Mouse (Mus musculus) hindbrain, embryonic 12.5 days (tissue): ENCODE measurements around the gene Noct. TPM values are rescaled to one million over a fixed set of nuclear protein-coding genes. Genes with fewer than 3 reads are reported as not detected.
"Not testable (repeated sequence)": the region's sequence is repeated elsewhere in the genome, so short reads cannot be mapped to it uniquely, and the experiment has no call there.

Experiments used
- ATAC-seq: fragments of 200-750 bp; cut with Nextera tagmentation; 2 replicates; pipeline ENCODE4 v1.8.0; 2017; ENCODE audit warnings: moderate TSS enrichment; ENCODE audit not compliant: low FRiP score
- H3K27ac ChIP-seq: fragments of 300-500 bp; sonication (generic); 2 replicates; pipeline ENCODE4 v1.5.1; 2016; ENCODE audit warnings: mild to moderate bottlenecking
- H3K27me3 ChIP-seq: fragments of 300-500 bp; sonication (generic); 2 replicates; pipeline ENCODE4 v1.6.1; 2016; ENCODE audit warnings: mild to moderate bottlenecking
- H3K36me3 ChIP-seq: fragments of 300-500 bp; sonication (generic); 2 replicates; pipeline ENCODE4 v1.6.1; 2016; ENCODE audit warnings: mild to moderate bottlenecking
- H3K4me1 ChIP-seq: fragments of 300-500 bp; sonication (generic); 2 replicates; pipeline ENCODE4 v1.6.1; 2016
- H3K4me2 ChIP-seq: fragments of 300-500 bp; sonication (generic); replicated peaks from 2 replicates; pipeline ENCODE4 v1.6.1; 2016; ENCODE audit warnings: mild to moderate bottlenecking
- H3K4me3 ChIP-seq: fragments of 300-500 bp; sonication (generic); 2 replicates; pipeline ENCODE4 v1.5.1; 2016; ENCODE audit warnings: mild to moderate bottlenecking
- H3K9ac ChIP-seq: fragments of 300-500 bp; sonication (generic); 2 replicates; pipeline ENCODE4 v1.6.1; 2016; ENCODE audit warnings: mild to moderate bottlenecking, moderate library complexity
- H3K9me3 ChIP-seq: fragments of 300-500 bp; sonication (generic); replicated peaks from 2 replicates; pipeline ENCODE4 v1.6.1; 2016; ENCODE audit warnings: mild to moderate bottlenecking
- WGBS: fragments of 180-500 bp; shearing (Covaris S2); methylation state at CpG from one replicate; pipeline ENCODE4 v1.1.7; 2016; 5-methylcytosine and 5-hydroxymethylcytosine counted together
- polyA plus RNA-seq: library from polyadenylated mRNA; unstranded; fragments of >200 nt; fragmentation: Nextera tagmentation; extraction: Ambion mirVana; gene quantifications from 2 replicates; pipeline ENCODE4 v1.2.1, GENCODE M21; 2016

The Noct gene
- polyA plus RNA-seq, 1 experiment from 2014 or later: 19.3 TPM

- WGBS: 88% methylated on average over 7 of the region's 7 CpGs
- no peak overlapping the region for H3K27ac ChIP-seq
These were observed 14.5 kb upstream of the Noct start for GRCm38 (mm10) chr3:51209503-51210314.

DNA sequence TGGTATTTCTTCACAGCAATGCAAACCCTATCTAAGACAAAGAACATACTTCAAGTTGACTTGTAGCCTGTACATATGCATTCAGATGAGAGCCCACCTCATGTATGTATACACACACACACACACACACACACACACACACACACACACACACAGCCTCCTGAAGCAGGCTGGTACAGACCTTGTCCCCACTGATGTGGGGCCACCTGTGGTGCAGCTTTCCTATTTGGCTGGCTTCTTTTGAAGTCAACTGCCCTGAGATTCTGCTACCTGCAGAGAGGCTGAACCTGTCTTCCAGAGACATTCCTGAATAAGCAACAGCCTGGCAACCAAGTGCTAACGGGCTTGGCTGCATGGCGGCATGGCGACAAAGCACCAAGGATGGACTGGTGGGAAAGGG is 13.8 kb upstream of the Noct start:
- ATAC-seq: no peak
- Histone ChIP-seq H3K4me3 (no peak overlapping the region), H3K27ac (no peak overlapping the region), H3K27me3 (no peaks in the 10 kb centered on the region), H3K4me2 (no peak overlapping the region), H3K9ac (no peak overlapping the region), H3K9me3 (no peaks in the 10 kb centered on the region), H3K36me3 (no peaks in the 10 kb centered on the region), H3K4me1 (no peaks in the 10 kb centered on the region)
- WGBS: 90% methylated on average over 3 of the region's 3 CpGs

More at GRCm38 (mm10) chr3:51209503-51210314, 14.5 kb upstream of the Noct start:
- Histone ChIP-seq H3K4me1 (no peaks in the 10 kb centered on the region), H3K4me2 (no peak overlapping the region), H3K9ac (no peak overlapping the region), H3K27me3 (no peaks in the 10 kb centered on the region), H3K9me3 (no peaks in the 10 kb centered on the region), H3K4me3 (no peak overlapping the region), H3K36me3 (no peaks in the 10 kb centered on the region)
- no peak for ATAC-seq

GRCm38 (mm10) chr3:51213111-51213510 is 11.1 kb upstream of the Noct start:
- ATAC-seq: no peak
- Histone ChIP-seq H3K27ac (no peak overlapping the region), H3K27me3 (no peaks in the 10 kb centered on the region), H3K4me3 (no peak overlapping the region), H3K9me3 (no peaks in the 10 kb centered on the region), H3K9ac (no peak overlapping the region), H3K4me2 (no peak overlapping the region), H3K36me3 (no peaks in the 10 kb centered on the region), H3K4me1 (no peaks in the 10 kb centered on the region)
- WGBS: 93% methylated on average over 3 of the region's 3 CpGs

DNA sequence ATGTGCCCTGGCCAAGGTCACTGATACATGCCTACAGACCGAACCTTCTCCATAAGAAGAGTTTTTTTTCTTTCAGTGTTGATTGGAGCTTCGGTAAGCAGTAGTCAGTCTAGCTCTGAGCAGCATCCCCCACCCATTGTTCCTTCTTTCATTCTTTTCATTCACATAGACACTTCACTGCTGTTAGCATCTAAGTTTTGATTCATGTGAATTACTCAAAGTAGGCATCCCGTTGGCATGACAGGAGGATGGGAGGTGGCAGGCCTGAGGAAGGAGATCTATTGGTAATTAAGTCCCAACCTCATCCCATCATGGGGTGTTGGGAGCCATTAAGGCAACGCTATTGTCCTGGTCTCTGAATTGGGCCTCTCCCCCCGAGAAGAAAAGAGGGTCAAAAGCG is 8.6 kb upstream of the Noct start:
- H3K4me3 ChIP-seq: no peak overlapping the region
- H3K27ac ChIP-seq: no peak overlapping the region
- H3K9ac ChIP-seq: no peak overlapping the region
- H3K27me3 ChIP-seq: no peaks in the 10 kb centered on the region
- no peak overlapping the region for H3K4me2 ChIP-seq
- 76% methylated on average over 5 of the region's 6 CpGs for WGBS
- H3K9me3 ChIP-seq: no peaks in the 10 kb centered on the region
- H3K4me1 ChIP-seq: no peaks in the 10 kb centered on the region
- no peak for ATAC-seq
- H3K36me3 ChIP-seq: no peaks in the 10 kb centered on the region

- H3K36me3 ChIP-seq: not testable (repeated sequence)
- WGBS: 84% methylated on average over 8 of the region's 10 CpGs
These were observed 7.9 kb upstream of the Noct start for GRCm38 (mm10) chr3:51216351-51216750.

GRCm38 (mm10) chr3:51218385-51218784 is 5.9 kb upstream of the Noct start:
- ATAC-seq, H3K4me1 ChIP-seq, H3K36me3 ChIP-seq, H3K27me3 ChIP-seq, H3K9ac ChIP-seq, H3K4me2 ChIP-seq, H3K4me3 ChIP-seq, H3K27ac ChIP-seq, H3K9me3 ChIP-seq: not testable (repeated sequence)
- 91% methylated on average over 6 of the region's 6 CpGs for WGBS

More at GRCm38 (mm10) chr3:51216351-51216750, 7.9 kb upstream of the Noct start:
- not testable (repeated sequence) for H3K9ac ChIP-seq, H3K4me3 ChIP-seq, H3K27me3 ChIP-seq, H3K27ac ChIP-seq, H3K4me1 ChIP-seq, H3K9me3 ChIP-seq, H3K4me2 ChIP-seq, ATAC-seq

DNA sequence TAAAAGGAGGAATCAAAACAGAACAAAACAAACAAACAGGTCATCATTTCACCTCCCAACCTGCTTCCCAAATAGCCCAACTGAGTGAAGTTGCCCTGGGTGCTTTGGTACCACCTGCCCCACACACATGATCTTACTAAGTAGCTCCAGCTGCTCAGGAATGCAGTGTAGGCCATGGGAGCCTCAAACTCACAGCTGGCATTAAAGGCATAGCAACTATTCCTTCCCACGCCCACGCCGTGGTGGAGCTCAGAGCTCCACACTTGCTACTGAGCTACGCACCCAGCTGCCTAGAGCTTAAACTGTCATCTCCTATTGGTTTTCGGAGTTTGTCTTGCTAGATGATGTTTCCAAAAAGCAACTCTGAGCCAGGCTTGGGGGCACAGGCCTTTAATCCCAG is 5.0 kb upstream of the Noct start:
- H3K27me3 ChIP-seq: no peaks in the 10 kb centered on the region
- H3K9ac ChIP-seq: no peak overlapping the region
- H3K4me2 ChIP-seq: no peak overlapping the region
- no peaks in the 10 kb centered on the region for H3K9me3 ChIP-seq
- H3K36me3 ChIP-seq: no peaks in the 10 kb centered on the region
- no peak overlapping the region for H3K4me3 ChIP-seq
- 81% methylated on average over 5 of the region's 5 CpGs for WGBS
- ATAC-seq: no peak
- H3K27ac ChIP-seq: no peak overlapping the region
- peaks cover 8% of the 10 kb centered on the region for H3K4me1 ChIP-seq

GRCm38 (mm10) chr3:51220846-51221245 is 3.4 kb upstream of the Noct start:
- Histone ChIP-seq H3K9ac (no peak overlapping the region), H3K36me3 (no peaks in the 10 kb centered on the region), H3K4me3 (no peak overlapping the region), H3K27ac (no peak overlapping the region), H3K4me2 (no peak overlapping the region), H3K9me3 (no peaks in the 10 kb centered on the region), H3K4me1 (peaks cover 12% of the 10 kb centered on the region), H3K27me3 (no peaks in the 10 kb centered on the region)
- ATAC-seq: no peak
- WGBS: 57% methylated on average over 4 of the region's 4 CpGs

GRCm38 (mm10) chr3:51221847-51222246 is 2.4 kb upstream of the Noct start:
- Histone ChIP-seq H3K9ac (no peak overlapping the region), H3K27ac (no peak overlapping the region), H3K9me3 (no peaks in the 10 kb centered on the region), H3K4me2 (no peak overlapping the region), H3K4me1 (peaks cover 21% of the 10 kb centered on the region), H3K36me3 (no peaks in the 10 kb centered on the region), H3K4me3 (no peak overlapping the region), H3K27me3 (no peaks in the 10 kb centered on the region)
- WGBS: 81% methylated on average over 8 of the region's 8 CpGs
- no peak for ATAC-seq

DNA sequence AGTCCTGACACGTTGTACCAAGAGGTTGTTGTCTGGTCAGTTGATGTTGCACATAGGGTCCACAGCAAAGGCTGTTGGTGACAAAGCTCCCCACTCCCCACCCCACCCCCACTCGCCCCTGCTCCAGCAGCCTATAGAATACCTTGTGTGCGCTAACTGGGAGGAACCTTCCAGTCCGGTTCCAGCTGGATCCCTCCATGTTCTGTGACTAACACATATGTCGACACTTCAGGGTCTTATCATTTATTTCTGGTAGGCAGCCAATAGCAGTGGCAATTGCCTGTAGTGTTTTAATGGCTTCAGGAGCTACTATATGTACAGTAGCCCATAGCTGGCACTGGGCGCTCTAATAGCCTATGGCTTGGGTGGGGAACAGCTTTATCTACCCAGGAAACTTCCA is 1.9 kb upstream of the Noct start:
- WGBS: 87% methylated on average over 6 of the region's 6 CpGs
- no peak for ATAC-seq
- Histone ChIP-seq H3K36me3 (no peaks in the 10 kb centered on the region), H3K27ac (no peak overlapping the region), H3K4me1 (peaks cover 22% of the 10 kb centered on the region), H3K4me3 (no peak overlapping the region), H3K27me3 (no peaks in the 10 kb centered on the region), H3K4me2 (no peak overlapping the region), H3K9me3 (no peaks in the 10 kb centered on the region), H3K9ac (no peak overlapping the region)

DNA sequence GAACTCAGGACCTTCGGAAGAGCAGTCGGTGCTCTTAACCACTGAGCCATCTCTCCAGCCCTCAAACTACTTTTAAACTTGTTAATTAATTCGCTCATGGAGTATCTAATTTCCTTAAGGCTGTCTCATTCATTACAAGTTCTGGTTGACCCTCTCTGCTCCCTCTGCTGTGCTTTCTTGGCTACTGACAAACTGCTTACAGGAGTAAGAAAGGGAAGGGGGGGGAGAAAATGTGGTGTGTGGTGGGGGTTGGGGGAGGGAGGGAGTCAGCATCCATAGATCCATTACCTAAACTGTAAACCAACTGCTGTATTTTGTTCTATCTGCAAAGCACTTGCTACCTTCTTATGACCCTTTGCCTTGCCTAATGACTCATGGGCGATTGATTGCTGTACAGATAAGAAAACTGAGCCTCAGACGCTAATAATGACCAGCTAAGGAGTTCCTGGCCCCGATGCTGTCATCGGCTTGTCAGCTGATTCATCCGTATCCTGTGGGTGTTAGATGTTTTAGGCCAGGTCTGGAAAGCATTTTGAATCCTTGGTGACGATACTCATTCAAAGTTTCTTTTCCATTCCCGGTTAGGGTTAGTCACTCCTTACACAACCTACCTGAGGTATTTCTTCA is 1.3 kb upstream of the Noct start:
- Histone ChIP-seq H3K36me3 (no peaks in the 10 kb centered on the region), H3K27ac (no peak overlapping the region), H3K9ac (no peak overlapping the region), H3K4me1 (peaks cover 22% of the 10 kb centered on the region), H3K4me3 (no peak overlapping the region), H3K4me2 (no peak overlapping the region), H3K27me3 (no peaks in the 10 kb centered on the region), H3K9me3 (no peaks in the 10 kb centered on the region)
- no peak for ATAC-seq
- WGBS: 59% methylated on average over 10 of the region's 10 CpGs

DNA sequence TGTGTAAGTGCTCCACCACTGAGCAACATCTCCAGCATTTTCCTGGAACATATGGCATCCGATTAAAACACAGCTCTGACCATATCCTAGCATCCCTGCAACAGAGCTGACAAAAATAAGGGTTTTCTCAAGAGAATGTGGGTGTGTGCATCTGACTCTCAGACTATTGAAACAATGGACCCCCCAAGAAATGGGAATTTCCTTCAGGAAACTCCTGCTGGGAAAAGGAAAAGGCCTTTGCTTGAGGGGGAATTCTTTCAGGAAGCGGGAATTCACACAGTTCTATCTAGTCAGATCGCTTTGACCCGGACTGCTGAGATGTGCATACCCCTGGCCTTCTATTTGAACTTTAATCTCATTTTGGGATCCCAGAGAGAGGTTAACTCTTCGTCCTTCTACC is 691 bp upstream of the Noct start:
- ATAC-seq: no peak
- Histone ChIP-seq H3K27me3 (no peaks in the 10 kb centered on the region), H3K4me2 (peak overlapping the region; percentile 72), H3K27ac (no peak overlapping the region), H3K4me3 (peak overlapping the region; percentile 91; the same call in 1 of the 2 replicates), H3K36me3 (no peaks in the 10 kb centered on the region), H3K9ac (no peak overlapping the region), H3K9me3 (no peaks in the 10 kb centered on the region), H3K4me1 (peaks cover 22% of the 10 kb centered on the region)
- 16% methylated on average over 5 of the region's 5 CpGs for WGBS
